Mouse (Mus musculus): ENCODE measurements around the gene Sbk3. TPM values are rescaled to one million over a fixed set of nuclear protein-coding genes. Genes with fewer than 3 reads are reported as not detected.

Gene Sbk3
- total RNA-seq, 2 experiments from 2014 or later, result 0.40 to 0.57 TPM

DNA sequence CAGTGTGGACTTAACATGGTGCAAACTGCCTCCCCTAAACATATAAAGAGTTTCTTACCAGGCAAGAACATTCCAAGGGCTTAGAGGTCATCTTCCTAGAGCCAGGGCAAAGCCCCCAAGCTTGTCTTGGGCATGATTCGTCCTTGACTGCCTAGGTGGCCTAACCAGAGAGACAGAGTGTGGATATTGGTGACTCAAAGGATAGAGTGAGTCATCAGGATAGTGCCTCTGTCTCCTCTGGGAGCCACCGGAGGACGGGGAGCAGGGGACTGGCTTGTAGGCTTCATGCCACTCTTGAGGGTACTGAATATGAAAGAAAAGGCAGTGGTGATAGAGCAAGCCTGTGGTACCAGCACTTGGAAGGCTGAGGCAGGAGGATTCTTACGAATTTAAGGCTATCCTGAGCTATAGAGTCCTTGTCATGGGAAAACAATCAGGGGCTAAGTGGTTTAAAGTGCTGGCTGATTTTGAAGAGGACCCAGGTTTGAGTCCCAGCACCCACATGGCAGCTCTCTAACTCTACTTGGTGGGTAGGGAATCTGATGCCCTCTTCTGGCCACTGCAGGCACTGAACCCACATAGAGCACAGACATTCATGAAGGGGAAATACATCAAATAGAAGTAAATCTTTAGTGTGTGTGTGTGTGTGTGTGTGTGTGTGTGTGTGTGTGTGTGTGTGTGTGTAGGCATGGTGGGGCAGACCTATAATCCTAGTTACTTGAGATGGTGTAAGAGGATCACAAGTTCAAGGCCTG, 36.6 kb downstream of the Sbk3 start:
- no peak for DNase-seq (ENCODE audit: low spot score in 2 of 2)

DNA sequence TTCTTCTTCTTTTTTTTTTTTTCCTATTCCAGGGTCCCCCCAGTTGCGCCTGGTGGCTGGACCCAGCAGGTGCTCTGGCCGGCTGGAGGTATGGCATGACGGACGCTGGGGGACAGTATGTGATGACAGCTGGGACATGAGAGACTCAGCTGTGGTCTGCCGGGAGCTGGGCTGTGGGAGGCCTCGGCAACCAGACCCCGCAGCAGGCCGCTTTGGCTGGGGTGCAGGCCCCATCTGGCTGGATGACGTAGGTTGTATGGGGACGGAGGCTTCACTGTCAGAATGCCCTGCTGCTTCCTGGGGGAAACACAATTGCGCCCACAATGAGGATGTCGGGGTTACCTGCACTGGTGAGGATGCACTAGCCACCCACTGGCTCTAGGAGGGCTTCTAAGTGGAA, 37.9 kb downstream of the Sbk3 start:
- no peak for DNase-seq (ENCODE audit: low spot score in 2 of 2)

DNA sequence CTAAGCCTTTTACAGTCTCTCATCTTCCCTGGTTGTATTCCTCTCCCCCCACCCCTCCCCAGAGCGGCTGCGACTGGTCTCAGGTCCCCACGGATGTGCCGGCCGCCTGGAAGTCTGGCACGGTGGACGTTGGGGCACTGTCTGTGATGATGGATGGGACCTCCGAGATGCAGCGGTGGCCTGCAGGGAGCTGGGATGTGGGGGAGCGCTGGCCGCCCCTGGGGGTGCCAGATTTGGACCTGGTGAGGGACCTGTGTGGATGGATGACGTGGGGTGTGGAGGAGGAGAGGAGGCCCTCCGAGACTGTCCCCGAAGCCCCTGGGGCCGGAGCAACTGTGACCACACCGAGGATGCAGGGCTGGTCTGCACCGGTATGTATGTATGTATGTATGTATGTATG, 42.6 kb downstream of the Sbk3 start:
- DNase-seq (ENCODE audit: low spot score in 2 of 2), result no peak

DNA sequence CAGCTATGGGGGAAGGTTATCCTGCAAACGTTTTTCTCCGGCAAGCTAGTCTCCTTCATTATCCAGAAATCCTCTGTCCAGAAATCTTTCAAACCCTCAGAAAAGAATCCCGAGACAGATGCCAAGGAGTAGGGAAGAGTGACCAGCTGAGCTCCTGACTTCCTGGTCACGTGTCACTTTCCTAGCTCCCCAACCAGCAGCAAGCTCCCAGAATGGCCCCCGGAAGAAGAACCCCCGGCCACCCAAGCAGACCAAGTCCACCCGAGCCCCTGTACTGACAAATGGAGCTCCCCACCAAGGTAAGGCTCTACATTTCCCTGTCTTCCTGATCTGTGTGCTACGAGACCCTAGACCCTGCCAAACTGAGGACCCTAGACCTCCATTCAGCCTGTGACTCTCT, 43.3 kb downstream of the Sbk3 start:
- no peak for DNase-seq (ENCODE audit: low spot score in 2 of 2)

DNA sequence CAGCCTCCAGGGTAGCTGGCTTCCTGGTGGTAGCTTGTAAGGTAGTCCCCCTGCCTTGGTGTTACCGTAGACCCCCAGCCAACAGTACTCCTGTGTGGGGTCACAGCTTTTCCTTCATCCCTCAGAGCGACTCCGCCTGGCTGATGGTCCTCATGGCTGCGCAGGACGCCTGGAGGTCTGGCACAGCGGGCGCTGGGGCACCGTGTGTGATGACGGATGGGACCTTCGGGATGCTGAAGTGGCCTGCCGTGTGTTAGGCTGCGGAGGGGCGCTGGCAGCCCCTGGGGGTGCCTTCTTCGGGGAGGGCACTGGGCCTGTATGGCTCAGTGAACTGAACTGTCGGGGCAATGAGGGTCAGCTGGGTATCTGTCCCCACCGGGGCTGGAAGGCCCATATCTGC, 44.1 kb downstream of the Sbk3 start:
- no peak for DNase-seq (ENCODE audit: low spot score in 2 of 2)

DNA sequence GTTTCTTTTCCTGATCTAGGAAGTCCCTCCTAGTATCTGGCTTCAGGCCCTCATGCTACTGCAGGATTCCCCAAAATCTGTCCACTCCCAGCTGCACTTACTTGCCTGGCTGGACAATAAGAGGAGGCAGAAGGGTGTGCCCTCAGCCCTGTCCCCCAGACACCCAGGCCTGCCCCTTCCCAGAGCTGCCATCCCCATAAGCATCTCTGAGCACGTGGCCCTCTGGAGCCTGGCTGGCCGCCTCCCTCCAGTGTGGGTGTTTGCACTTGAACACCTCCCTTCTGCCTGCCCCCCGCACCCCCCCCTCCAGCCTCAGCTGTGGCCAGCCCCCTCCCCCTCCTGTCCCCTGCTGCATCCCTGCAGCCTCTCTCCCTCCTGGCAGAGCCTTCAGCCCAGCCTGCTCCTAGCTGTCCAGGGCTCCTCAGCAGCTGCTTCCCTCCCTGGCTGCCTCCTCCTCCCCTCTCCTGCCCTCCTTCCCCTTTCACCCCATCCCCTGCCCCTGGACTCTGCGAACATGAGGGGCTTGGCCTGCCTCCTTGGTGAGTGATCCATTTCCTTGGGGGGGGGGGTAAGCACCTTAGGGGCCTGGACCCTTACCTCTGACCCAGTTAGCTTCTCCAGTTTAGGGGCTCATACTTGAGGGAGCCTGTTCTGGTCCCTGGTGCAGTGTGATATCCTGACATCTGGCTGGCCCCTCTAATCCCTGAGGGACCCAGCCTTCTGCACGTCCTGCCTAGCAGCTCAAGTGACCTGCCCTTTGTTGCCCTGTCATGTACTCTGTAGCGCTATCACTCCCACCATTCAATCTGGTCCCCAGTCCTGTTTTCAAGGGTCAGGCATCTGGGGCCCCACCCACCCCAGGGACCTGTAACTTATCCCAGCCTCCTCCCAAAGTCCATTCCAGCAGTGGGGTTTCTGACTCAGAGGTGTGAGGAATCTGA, 45.3 kb downstream of the Sbk3 start, which contains the start of gene Ssc5d:
Gene Ssc5d, plus strand, starts transcription at position 345 of the 941 bp plus-strand sequence.
- DNase-seq (ENCODE audit: low spot score in 2 of 2), result no peak

DNA sequence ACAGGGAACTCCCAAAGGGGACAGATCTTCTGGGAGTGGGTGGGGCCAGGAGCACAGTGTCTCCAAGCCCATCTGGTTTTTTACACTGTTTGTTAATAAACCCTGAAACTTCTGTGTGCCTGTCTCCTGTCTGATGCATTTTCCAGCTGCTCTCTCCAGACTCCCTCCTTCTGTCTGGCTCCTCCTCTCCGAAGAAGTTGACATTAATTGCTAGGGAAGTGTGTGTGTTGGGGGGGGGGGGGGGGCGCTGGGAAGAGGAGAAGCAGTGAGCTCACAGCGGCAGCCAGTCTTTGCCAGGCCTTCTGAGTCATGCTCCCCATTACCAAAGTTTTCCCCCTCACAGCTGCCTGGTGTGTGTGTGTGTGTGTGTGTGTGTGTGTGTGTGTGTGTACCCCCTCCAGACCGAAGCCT, 46.1 kb downstream of the Sbk3 start:
- no peak for DNase-seq (ENCODE audit: low spot score in 2 of 2)

GRCm38 (mm10) chr7:4924483-4924882, 46.5 kb downstream of the Sbk3 start:
- no peak for DNase-seq (ENCODE audit: low spot score in 2 of 2)

DNA sequence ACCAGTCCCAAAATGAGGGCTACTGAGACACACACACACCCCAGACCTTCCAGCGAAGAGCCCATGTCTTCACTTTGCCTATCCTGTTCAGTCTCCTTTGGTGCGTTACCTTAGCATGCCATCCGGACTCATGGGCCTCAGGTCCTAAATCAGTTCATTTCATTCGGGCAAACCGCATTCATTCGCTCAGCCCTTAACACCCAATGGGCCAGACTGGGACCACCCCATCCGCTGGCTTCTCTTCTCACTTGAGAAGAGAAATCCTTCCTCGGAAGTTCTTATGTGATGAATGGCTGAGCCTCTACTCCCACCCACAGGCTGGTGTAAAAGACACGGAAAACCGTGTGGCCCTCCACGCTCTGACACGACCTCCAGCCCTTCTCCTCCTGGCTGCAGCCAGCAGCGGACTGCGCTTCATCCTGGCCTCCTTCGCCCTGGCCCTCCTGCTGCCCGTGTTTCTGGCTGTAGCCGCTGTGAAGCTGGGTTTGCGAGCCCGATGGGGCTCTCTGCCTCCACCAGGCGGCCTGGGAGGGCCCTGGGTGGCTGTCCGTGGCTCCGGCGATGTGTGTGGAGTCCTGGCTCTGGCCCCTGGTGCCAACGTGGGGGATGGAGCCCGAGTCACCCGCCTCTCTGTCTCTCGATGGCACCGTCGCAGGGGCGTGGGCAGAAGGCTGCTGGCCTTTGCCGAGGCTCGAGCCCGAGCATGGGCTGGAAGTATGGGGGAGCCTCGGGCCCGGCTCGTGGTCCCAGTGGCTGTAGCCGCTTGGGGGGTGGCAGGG, 47.2 kb downstream of the Sbk3 start:
- peak; percentile 65 to 75 for DNase-seq (ENCODE audit: low spot score in 2 of 2)

DNA sequence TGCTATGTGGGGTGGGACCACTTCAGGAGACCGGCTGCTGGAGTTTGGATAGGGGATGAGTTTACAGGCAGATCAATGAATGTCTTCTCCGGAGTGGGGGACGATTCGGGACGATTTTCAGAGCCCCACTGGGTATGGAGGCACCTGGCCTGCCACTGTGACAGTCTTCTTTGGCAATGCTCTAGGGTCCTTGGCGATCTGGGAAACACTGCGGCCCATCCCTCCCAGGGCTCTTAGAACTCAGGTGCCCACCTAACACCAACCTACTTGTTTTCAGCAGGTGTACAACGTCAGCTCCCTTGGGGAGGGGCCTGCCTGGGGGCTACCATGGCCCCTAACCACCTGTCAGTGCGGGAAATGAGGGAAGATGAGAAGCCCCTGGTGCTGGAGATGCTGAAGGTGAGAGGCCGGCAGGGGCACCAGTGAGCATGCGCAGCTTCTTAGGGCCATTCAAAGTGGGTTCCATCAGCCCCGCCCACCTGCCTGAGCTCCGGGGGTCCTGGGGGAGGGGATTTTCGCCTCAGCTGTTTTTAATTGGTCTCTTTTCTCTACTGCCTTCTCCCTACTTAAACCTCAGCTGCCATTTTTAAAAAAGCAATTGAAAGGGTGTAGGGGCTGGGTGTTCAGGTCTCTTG, 47.9 kb downstream of the Sbk3 start:
- DNase-seq (ENCODE audit: low spot score in 2 of 2), result peak; percentile 77 to 89

GRCm38 (mm10) chr7:4922508-4922907, 48.5 kb downstream of the Sbk3 start:
- DNase-seq (ENCODE audit: low spot score in 2 of 2), result peak; percentile 86 to 89

DNA sequence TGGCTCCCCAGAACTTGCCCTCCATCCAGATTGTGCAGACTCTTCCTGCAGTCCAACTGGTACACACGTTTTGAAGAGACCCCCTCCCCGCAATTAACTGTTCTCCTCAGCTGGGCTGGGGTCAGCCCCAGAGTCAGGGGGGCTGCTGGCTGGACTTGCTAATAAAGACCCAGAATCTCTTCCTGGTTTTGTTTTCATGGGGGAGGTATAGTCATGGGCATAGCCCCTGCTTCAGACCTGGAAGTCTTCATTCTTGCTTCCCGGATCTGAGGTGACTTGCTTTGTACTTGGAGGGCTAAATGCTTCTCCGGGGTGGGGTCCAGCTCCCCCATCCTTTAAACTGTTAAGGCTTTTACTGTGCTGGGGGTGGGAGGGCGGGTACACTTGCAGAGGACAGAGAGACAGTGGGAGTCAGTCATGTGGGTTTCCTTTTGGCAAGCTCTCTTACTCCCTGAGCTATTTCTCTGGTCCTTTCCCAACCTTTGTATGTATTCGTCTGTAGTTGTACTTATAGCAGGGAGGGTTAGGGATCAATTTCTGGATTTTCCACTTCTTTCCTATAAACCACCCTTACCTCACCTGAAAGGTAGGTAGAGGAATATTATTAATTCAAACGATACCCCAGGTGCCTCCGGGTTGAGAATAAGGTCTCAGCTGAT, 49.0 kb downstream of the Sbk3 start, which contains the start of gene Nat14:
Gene Nat14, plus strand, starts transcription at position 205 of the 659 bp plus-strand sequence.
- no peak for DNase-seq (ENCODE audit: low spot score in 2 of 2)

- DNase-seq (ENCODE audit: low spot score in 2 of 2), result no peak
These were observed 49.8 kb downstream of the Sbk3 start for GRCm38 (mm10) chr7:4920976-4921823.

DNA sequence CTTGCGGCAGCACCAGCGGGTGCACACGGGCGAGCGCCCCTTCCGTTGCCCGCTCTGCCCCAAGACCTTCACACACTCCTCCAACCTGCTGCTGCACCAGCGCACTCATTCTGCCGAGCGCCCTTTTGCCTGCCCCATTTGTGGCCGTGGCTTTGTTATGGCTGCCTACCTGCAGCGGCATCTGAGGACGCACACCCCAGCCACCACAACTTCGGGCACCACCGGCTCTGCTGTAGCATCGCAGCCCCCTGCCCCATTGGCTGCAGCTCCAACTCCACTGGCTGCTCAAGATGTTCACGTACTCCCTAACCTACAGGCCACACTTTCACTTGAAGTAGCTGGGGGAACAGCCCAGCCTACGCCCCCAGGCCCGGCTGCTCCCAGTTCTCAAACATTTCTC, 50.5 kb downstream of the Sbk3 start:
- no peak for DNase-seq (ENCODE audit: low spot score in 2 of 2)

DNA sequence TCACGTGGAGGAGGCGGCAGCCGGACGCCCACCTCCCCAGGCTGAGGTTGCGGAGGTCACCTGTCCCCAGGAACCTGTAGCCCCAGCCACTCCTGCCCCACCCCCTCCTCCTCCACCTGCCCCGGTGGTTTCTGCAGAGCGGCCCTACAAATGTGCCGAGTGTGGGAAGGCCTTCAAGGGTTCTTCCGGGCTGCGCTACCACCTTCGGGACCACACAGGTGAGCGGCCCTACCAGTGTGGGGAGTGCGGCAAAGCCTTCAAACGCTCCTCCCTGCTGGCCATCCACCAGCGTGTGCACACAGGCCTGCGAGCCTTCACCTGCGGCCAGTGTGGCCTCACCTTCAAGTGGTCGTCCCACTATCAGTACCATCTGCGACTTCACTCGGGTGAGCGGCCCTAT, 51.0 kb downstream of the Sbk3 start:
- DNase-seq (ENCODE audit: low spot score in 2 of 2), result no peak

- DNase-seq (ENCODE audit: low spot score in 2 of 2), result no peak
These were observed 51.9 kb downstream of the Sbk3 start for GRCm38 (mm10) chr7:4919096-4919495.

DNA sequence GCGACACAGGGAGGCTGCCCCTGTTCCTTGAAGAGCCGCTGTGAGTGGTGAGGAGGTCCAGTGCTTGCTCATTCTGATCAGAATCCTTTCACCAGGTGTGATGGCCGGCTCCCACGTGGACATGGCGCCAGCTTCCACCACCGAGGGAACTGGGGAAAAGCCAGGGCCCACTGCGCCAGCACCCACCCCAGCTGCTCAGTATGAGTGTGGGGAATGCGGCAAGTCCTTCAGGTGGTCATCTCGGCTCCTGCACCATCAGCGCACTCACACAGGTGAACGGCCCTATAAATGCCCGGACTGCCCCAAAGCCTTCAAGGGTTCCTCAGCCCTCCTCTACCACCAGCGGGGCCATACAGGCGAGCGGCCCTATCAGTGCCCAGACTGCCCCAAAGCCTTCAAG, 52.3 kb downstream of the Sbk3 start:
- no peak for DNase-seq (ENCODE audit: low spot score in 2 of 2)

- DNase-seq (ENCODE audit: low spot score in 2 of 2), result no peak
These were observed 53.5 kb downstream of the Sbk3 start for GRCm38 (mm10) chr7:4917494-4917893.

GRCm38 (mm10) chr7:4915669-4916416, 55.1 kb downstream of the Sbk3 start:
- peak; percentile 27 to 54 for DNase-seq (ENCODE audit: low spot score in 2 of 2)
